Mouse (Mus musculus): Measurements from ENCODE around the gene Nkx1-2.

- TF ChIP-seq POLR2A (IDR thresholded peaks at IDR 0.05; ENCODE audit: low read depth, low read length) (no peak), CTCF (IDR thresholded peaks at IDR 0.05; ENCODE audit: borderline replicate concordance, insufficient read depth, low read length) (no peak)
Measured at GRCm38 (mm10) chr7:132589610-132590009, 9.8 kb downstream of the Nkx1-2 start.
